Mouse (Mus musculus): ENCODE measurements around the gene Tsga10ip.

DNA sequence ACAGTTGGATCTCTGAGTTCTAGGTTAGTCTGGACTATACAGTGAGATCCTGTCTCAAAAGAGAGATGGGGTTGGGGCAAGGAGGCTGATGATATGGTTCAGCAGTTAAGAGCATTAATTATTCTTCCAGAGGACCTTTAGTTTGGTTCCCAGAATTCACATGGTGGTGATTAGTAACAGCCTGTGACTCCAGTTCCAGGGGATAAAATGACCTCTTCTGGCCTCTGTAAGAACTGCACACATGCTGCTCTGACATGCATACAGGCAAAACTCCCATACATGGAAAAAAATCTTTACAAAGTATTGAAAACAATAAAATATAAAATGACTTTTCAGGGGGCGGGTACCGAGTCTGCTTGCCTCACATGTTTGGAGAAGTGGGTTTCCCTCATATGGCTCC, 25.8 kb upstream of the Tsga10ip start:
- TF ChIP-seq CTCF (IDR thresholded peaks at IDR 0.05; ENCODE audit: low read depth) (peak; percentile 68), EP300 (IDR thresholded peaks at IDR 0.05; ENCODE audit: low read depth) (no peak)

Measured in liver, postnatal 0 days (tissue).